ENCODE assay signal across 8 mouse cellular contexts in genomic region chr3:104777342-104777741, GRCm38 (mm10). TPM values are rescaled to one million over a fixed set of nuclear protein-coding genes. Genes with fewer than 3 reads are reported as not detected.
DNase-seq lines count a peak whose midpoint lies in the region; ATAC-seq and TF ChIP-seq lines count a peak whose summit lies in the region.

No protein-coding gene starts in this region.

- H3K4me2 ChIP-seq in forebrain, postnatal 0 days (ENCODE audit: low read depth), result peak overlapping the region; percentile 56
- H3K4me2 ChIP-seq in neural tube, embryonic 12.5 days (replicated peaks), result peak overlapping the region; percentile 63

- TF ChIP-seq EP300 in heart, adult 2 months (IDR thresholded peaks at IDR 0.05; ENCODE audit: insufficient read depth, low read depth, low read length), result no peak

- H3K9ac ChIP-seq in heart, adult 2 months (ENCODE audit: low read depth, low read length), result peak overlapping the region; percentile 40; the same call in 1 of the 2 replicates
- no peak overlapping the region for H3K9ac ChIP-seq in forebrain, postnatal 0 days
- peak overlapping the region; percentile 42; the same call in 1 of the 2 replicates for H3K9ac ChIP-seq in neural tube, embryonic 12.5 days

- WGBS in heart, adult 2 months, result 20% methylated on average over 20 of the region's 20 CpGs
- 3% methylated on average over 20 of the region's 20 CpGs for WGBS in forebrain, postnatal 0 days
- under 1% methylated on average over 20 of the region's 20 CpGs for WGBS in neural tube, embryonic 12.5 days

- H3K4me3 ChIP-seq in heart, adult 2 months, result no peak overlapping the region
- peak overlapping the region; percentile 22 for H3K4me3 ChIP-seq in forebrain, postnatal 0 days (ENCODE audit: low read depth, low read length)
- H3K4me3 ChIP-seq in neural tube, embryonic 12.5 days, result peak overlapping the region; percentile 32

- no peaks in the 10 kb centered on the region for H3K79me2 ChIP-seq in heart, adult 2 months (replicated peaks; ENCODE audit: control insufficient read depth, insufficient read depth, low read length)

- H3K4me1 ChIP-seq in heart, adult 2 months (ENCODE audit: control insufficient read depth, insufficient read depth, low read length), result peaks cover 4% of the 10 kb centered on the region
- 0 out of 2 replicates have a peak, but pooled peaks cover 10% of the 10 kb centered on the region for H3K4me1 ChIP-seq in forebrain, postnatal 0 days (ENCODE audit: insufficient read depth)
- peaks cover 24% of the 10 kb centered on the region for H3K4me1 ChIP-seq in neural tube, embryonic 12.5 days

- H3K27me3 ChIP-seq in heart, adult 2 months (ENCODE audit: control insufficient read depth, insufficient read depth, low read length), result peaks cover 2% of the 10 kb centered on the region; the same call in 1 of the 2 replicates
- peaks cover 47% of the 10 kb centered on the region for H3K27me3 ChIP-seq in forebrain, postnatal 0 days (ENCODE audit: insufficient read depth, low read length)
- H3K27me3 ChIP-seq in neural tube, embryonic 12.5 days (replicated peaks), result peaks cover 64% of the 10 kb centered on the region

- H3K27ac ChIP-seq in heart, adult 2 months, result no peak overlapping the region
- H3K27ac ChIP-seq in forebrain, postnatal 0 days (ENCODE audit: low read depth, low read length), result no peak overlapping the region
- H3K27ac ChIP-seq in neural tube, embryonic 12.5 days, result no peak overlapping the region

- H3K36me3 ChIP-seq in heart, adult 2 months (ENCODE audit: control insufficient read depth, insufficient read depth, low read length), result no peaks in the 10 kb centered on the region
- H3K36me3 ChIP-seq in forebrain, postnatal 0 days (ENCODE audit: insufficient read depth), result no peaks in the 10 kb centered on the region
- no peaks in the 10 kb centered on the region for H3K36me3 ChIP-seq in neural tube, embryonic 12.5 days

- no peaks in the 10 kb centered on the region for H3K9me3 ChIP-seq in forebrain, postnatal 0 days (ENCODE audit: low read length)
- no peaks in the 10 kb centered on the region for H3K9me3 ChIP-seq in neural tube, embryonic 12.5 days

- TF ChIP-seq POLR2A in heart, adult 2 months (IDR thresholded peaks at IDR 0.05; ENCODE audit: insufficient read depth, low read depth, low read length), result no peak

- intact Hi-C loops in heart, adult 2 months (cut with DNase I), result no loop called here

- DNase-seq in heart, adult 2 months, result no peak
- DNase-seq in heart, adult 8-10 months (ENCODE audit: low spot score), result no peak
- DNase-seq in ES-CJ7 (ENCODE audit: low read depth, low spot score), result peak; percentile 53
- DNase-seq in forebrain, postnatal 0 days, result peak; percentile 68
- DNase-seq in kidney, postnatal 4 days, result peak; percentile 70 to 77
- no peak for DNase-seq in cerebellum, adult 11-12 months
- no peak for DNase-seq in layer of hippocampus, postnatal 14 days (ENCODE audit: low spot score in 2 of 2)

- peak; percentile 38 for ATAC-seq in forebrain, postnatal 0 days
- ATAC-seq in neural tube, embryonic 12.5 days (ENCODE audit: low FRiP score, low read depth), result no peak

- peak; percentile 64 for TF ChIP-seq CTCF in heart, adult 2 months (IDR thresholded peaks at IDR 0.05)
- peak; percentile 66 for TF ChIP-seq CTCF in forebrain, postnatal 0 days (IDR thresholded peaks at IDR 0.05; ENCODE audit: low read depth)

RNA-seq across cellular contexts. Expression of gene Ppm1j, which starts 3.5 kb away (rescaled TPM):
- 10 to 100 TPM; 17.5 to 20.1 TPM for total RNA-seq in heart, adult 2 months (2021)
- polyA plus RNA-seq in heart, adult 2 months (2012; rRNA removed), result 42.4 and 47.6 TPM in 2 replicates
- 10 to 100 TPM; 20.1 to 28.4 (median 25.3) TPM for total RNA-seq in heart, adult 8-10 months (2022)
- 2.5 and 2.6 TPM in 2 replicates for total RNA-seq in forebrain, postnatal 0 days (2014; rRNA removed)
- 2.0 TPM in 2 replicates for polyA plus RNA-seq in forebrain, postnatal 0 days (2015; fragmentation: Nextera tagmentation; extraction: Ambion mirVana)
- polyA plus RNA-seq in neural tube, embryonic 12.5 days (2016; fragmentation: Nextera tagmentation; extraction: Ambion mirVana), result 1.2 and 1.5 TPM in 2 replicates
- 1 to 10 TPM in 1 of 2 experiments, under 1 TPM in 1; 0.81 to 2.7 TPM for total RNA-seq in layer of hippocampus, postnatal 14 days (2021)

RNA-seq across cellular contexts. Expression of gene Fam19a3, which starts 4.3 kb away (rescaled TPM):
- 1 to 10 TPM; 1.2 to 1.4 TPM for total RNA-seq in heart, adult 2 months (2021)
- polyA plus RNA-seq in heart, adult 2 months (2012; rRNA removed), result 2.4 and 3.4 TPM in 2 replicates
- total RNA-seq in heart, adult 8-10 months (2022), result 1 to 10 TPM in 3 of 4 experiments, under 1 TPM in 1; 0.72 to 2.1 (median 1.2) TPM
- 0.08 and 0.10 TPM in 2 replicates for total RNA-seq in forebrain, postnatal 0 days (2014; rRNA removed)
- polyA plus RNA-seq in forebrain, postnatal 0 days (2015; fragmentation: Nextera tagmentation; extraction: Ambion mirVana), result 0.05 and 0.18 TPM in 2 replicates
- not detected in 2 replicates for polyA plus RNA-seq in neural tube, embryonic 12.5 days (2016; fragmentation: Nextera tagmentation; extraction: Ambion mirVana)
- under 1 TPM in 1 of 2 experiments, not detected in 1; 0.10 TPM for total RNA-seq in layer of hippocampus, postnatal 14 days (2021)

RNA-seq across cellular contexts. Expression of gene Rhoc, which starts 10.8 kb away (rescaled TPM):
- total RNA-seq in heart, adult 2 months (2021), result 10 to 100 TPM; 83.8 to 89.9 TPM
- polyA plus RNA-seq in heart, adult 2 months (2012; rRNA removed), result 85.3 and 101 TPM in 2 replicates
- total RNA-seq in heart, adult 8-10 months (2022), result 10 to 100 TPM; 64.8 to 83.5 (median 79.3) TPM
- total RNA-seq in forebrain, postnatal 0 days (2014; rRNA removed), result 38.0 and 42.7 TPM in 2 replicates
- 42.5 and 45.1 TPM in 2 replicates for polyA plus RNA-seq in forebrain, postnatal 0 days (2015; fragmentation: Nextera tagmentation; extraction: Ambion mirVana)
- polyA plus RNA-seq in neural tube, embryonic 12.5 days (2016; fragmentation: Nextera tagmentation; extraction: Ambion mirVana), result 101 and 102 TPM in 2 replicates
- total RNA-seq in layer of hippocampus, postnatal 14 days (2021), result 10 to 100 TPM; 35.3 to 37.6 TPM

RNA-seq across cellular contexts. Expression of gene Mov10, which starts 41.0 kb away (rescaled TPM):
- total RNA-seq in heart, adult 2 months (2021), result 1 to 10 TPM; 4.6 to 5.9 TPM
- polyA plus RNA-seq in heart, adult 2 months (2012; rRNA removed), result 5.7 and 7.4 TPM in 2 replicates
- 10 to 100 TPM in 1 of 4 experiments, 1 to 10 TPM in 3; 3.6 to 10.0 (median 6.6) TPM for total RNA-seq in heart, adult 8-10 months (2022)
- total RNA-seq in forebrain, postnatal 0 days (2014; rRNA removed), result 3.9 and 7.7 TPM in 2 replicates
- 3.9 and 4.6 TPM in 2 replicates for polyA plus RNA-seq in forebrain, postnatal 0 days (2015; fragmentation: Nextera tagmentation; extraction: Ambion mirVana)
- polyA plus RNA-seq in neural tube, embryonic 12.5 days (2016; fragmentation: Nextera tagmentation; extraction: Ambion mirVana), result 18.5 and 26.8 TPM in 2 replicates
- total RNA-seq in layer of hippocampus, postnatal 14 days (2021), result 1 to 10 TPM; 7.9 to 9.4 TPM

Comparison
In these comparisons a context has a peak if more than half of its experiments do, and no peak if none do; other contexts are left out.
1. DNase-seq: peak in ES-CJ7 (single experiment), forebrain, postnatal 0 days (single experiment) and kidney, postnatal 4 days (2 of 2); none in heart, adult 2 months (0 of 2), heart, adult 8-10 months (single experiment), cerebellum, adult 11-12 months (single experiment) and layer of hippocampus, postnatal 14 days (0 of 2).